Mouse (Mus musculus) left cerebral cortex, adult 18-20 months (tissue): Measurements from ENCODE around the gene Shb. TPM values are rescaled to one million over a fixed set of nuclear protein-coding genes. Genes with fewer than 3 reads are reported as not detected.
A peak's percentile ranks its signal among the peaks of the same experiment; 100 is the strongest.

Experiments
- DNase-seq, 2 experiments: peaks; one replicate each; pipeline ENCODE4 v3.0.0; 2021 to 2022; ENCODE audit warnings: low spot score in 2 of 2, mixed read lengths in 1 of 2
- total RNA-seq, 2 experiments: library from RNA; stranded (reverse); gene quantifications; 2 replicates each; pipeline ENCODE4 v1.2.3; 2021

Shb gene
- total RNA-seq, 2 experiments from 2014 or later: 8.3 to 12.9 TPM

- no peak for DNase-seq
Observed at GRCm38 (mm10) chr4:45485024-45485423, 47.2 kb downstream of the Shb start.

- no peak for DNase-seq
Observed at GRCm38 (mm10) chr4:45483271-45484245, 48.7 kb downstream of the Shb start.

GRCm38 (mm10) chr4:45482271-45482670 lies 50.0 kb downstream of the Shb start:
- DNase-seq: no peak

DNA sequence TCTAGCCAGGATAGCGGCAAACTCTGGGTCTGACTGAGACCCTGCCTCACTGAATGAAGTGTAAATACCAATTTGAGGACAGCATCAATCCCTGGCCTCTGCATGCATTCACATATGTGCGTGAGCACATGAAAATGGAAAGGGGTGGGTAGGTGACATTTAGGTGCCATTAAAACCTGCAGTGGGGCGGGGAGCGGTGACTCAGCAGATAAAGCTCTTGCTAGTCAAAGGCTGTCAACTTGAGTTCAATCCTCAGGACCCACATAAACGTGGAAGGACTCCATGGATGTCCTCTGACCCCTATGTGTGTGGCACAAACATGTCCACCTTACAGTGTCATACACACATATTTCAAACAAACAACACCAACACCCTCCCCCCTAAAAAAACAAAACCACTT lies 50.8 kb downstream of the Shb start:
- DNase-seq: no peak

GRCm38 (mm10) chr4:45480595-45480994 lies 51.7 kb downstream of the Shb start:
- no peak for DNase-seq

GRCm38 (mm10) chr4:45479433-45479832 lies 52.8 kb downstream of the Shb start:
- DNase-seq: no peak

- peak in 1 of 2 experiments; percentile 24 for DNase-seq
Observed at GRCm38 (mm10) chr4:45478178-45478577, 54.1 kb downstream of the Shb start.

DNA sequence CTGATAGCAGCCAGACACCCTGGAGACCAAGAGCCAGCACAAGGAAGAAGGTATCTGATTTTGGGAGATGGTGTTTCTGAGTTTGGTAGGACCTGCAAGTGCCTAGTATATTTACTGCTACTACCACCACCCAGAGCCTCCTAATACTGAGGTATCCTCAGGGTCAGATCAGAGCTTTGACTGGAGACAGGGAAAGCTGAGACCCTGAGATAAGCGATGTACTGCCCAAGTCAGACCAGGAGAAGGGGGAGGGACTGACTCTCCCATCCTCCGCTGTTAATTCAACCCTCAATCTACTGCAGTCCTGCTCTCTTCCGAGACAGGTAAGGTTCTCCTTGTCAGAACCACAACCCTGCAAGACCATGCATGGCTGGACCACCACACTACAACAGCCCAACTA lies 55.2 kb downstream of the Shb start:
- no peak for DNase-seq

GRCm38 (mm10) chr4:45474832-45475231 lies 57.4 kb downstream of the Shb start:
- no peak for DNase-seq

GRCm38 (mm10) chr4:45474131-45474530 lies 58.1 kb downstream of the Shb start:
- DNase-seq: no peak

- peak; percentile 78 to 83 for DNase-seq
Observed at GRCm38 (mm10) chr4:45473129-45473528, 59.1 kb downstream of the Shb start.

DNA sequence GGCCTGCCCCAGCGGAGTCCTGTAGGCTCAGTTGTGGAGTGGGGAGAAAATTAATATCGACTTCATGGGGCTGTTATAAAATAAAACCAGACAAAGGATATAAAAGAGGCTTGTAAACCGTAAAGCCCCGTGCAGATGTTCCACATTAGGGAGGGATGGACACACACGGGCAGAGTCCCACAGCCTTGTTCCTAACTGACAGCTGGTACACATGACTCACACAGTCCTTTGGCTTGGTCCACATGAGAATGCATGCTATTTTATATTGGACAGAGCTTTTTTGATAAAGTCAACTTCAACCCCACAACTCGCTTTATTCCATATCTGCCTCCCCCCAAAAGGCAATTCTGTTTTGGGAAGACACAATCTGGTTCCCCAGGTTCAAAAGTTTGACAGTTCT lies 59.6 kb downstream of the Shb start:
- no peak for DNase-seq

- peak; percentile 38 to 64 for DNase-seq
Observed at GRCm38 (mm10) chr4:45471654-45472556, 60.4 kb downstream of the Shb start.

DNA sequence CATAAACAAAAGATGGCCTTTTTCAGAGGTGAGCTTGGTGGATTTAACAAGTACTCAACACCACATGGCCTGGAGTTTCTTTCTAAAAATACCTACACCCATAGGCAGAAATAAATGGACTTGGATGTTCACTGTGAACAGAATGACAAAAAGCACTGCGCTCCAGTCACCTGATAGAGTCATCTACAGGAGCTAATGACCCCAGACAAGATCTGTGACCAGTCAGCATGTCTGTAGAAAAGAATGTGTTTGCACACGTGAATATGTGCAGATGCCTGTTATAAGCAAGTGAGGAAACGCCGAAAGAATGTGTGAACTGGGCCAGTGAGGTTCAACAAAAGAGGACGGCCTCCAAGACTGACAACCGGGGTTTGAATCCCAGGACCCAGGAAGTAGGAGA lies 63.2 kb downstream of the Shb start:
- DNase-seq: no peak

DNA sequence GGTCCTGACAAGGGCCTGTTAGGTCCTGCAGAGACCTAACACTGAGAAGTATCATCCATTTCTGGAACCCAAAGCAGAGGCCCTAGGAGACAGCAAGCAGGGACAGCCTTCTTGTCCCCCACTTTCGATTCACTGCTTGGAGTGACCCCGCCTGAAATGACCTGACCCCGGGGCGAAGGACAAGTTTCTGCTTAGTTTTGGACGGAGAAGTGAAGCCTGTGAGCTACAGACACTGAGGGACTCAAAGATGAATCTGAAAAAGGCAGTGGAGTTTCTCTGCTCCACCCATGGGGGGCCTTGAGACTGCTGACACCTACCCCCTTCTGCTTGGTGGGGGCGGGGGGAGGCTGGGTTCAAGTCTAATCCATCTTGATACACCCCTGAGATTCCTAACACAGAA lies 63.8 kb downstream of the Shb start:
- DNase-seq: no peak

DNA sequence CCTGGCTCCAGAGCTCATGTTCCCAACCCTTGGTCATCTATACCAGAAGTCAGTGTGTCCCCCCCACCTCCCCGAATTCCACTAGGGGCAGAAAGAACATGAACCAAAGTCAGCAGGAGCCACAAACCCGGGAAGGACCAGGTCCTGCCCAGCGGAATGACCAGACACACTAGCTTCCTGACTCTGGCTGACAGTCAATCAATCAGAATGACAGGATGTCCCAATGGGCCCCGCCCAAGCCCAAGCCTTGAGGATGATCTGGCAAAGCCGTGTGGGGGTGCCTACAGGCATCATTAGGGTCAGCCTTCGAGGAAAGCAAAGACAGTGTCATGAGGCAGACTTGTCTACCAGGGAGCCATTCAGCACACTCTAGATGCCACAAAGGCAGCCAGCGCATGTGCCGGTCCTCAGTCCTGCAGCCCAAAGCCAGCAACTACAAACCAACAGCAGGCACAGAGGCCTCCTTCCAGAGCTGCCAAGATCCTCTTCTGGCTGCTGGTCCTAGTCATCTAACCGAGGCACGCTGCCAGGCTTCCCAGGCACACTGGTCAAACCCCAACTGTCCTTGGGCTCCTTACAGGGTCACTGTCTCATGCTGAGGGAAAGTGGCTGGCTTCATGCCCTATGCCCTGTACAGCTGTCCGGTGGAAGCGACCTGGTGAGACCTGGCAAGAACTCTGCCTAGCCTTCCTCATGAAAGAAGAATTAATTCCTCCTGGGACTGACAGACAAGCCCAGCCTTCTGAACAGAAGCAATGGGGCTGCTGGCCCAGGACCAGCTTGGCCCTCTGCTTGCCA lies 65.0 kb downstream of the Shb start:
- DNase-seq: peak in 1 of 2 experiments; percentile 26

DNA sequence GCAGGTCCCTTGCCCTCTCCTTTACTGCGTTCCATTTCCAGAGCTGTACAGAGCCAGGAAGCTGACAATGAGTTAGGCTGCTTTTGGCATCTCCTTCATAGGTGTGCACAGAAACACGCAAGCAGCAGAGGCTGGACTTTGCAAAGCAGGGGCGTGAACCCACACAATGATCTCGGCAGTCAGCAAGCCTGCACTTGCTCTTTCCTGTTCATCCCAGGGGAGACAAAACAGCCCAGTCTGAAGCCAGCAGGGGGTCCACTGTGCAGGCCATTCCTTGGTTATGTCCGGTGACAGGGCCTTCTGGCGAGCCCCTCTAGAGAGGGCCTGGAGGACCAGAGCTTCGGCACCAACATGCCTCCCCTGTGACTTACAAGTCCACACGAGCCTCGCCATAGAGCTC lies 67.3 kb downstream of the Shb start:
- no peak for DNase-seq

- DNase-seq: no peak
Observed at GRCm38 (mm10) chr4:45464528-45464927, 67.7 kb downstream of the Shb start.

DNA sequence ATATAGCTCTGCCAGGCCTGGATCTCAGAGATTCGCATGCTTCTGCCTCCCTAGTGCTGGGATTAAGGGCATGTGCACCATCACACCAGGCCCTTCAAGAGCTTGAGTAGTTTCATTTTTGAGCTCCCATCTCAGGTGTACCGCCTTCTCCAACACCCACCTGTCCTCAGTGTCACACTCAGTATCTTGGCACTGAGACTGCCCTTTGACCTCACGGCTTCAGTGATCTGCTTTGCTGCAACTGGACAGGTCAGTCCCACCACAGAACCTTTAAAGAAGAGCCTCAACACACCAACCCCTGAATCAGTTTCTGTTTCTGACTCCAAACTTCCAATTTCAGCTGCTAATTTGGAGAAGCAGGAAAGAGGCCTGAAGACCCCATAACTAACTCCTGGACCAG lies 68.1 kb downstream of the Shb start:
- no peak for DNase-seq

DNA sequence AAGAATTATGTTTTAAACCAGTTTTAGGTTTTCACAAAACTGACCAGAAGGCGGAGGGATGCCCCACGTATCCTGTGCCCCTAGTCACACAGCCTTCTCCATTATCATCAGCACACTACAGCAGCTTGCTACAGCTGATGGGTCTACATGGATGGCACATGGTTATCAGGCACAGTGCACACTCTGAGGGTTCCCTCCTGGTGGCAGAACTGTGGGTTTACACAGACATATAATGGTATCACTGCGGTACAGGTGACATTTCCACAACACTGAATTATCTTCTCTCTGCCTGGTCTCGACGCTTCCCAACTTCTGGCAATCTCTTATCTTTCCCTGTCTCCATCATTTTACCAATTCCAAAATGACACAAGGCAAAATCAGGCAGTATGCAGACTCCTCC lies 69.6 kb downstream of the Shb start:
- no peak for DNase-seq

DNA sequence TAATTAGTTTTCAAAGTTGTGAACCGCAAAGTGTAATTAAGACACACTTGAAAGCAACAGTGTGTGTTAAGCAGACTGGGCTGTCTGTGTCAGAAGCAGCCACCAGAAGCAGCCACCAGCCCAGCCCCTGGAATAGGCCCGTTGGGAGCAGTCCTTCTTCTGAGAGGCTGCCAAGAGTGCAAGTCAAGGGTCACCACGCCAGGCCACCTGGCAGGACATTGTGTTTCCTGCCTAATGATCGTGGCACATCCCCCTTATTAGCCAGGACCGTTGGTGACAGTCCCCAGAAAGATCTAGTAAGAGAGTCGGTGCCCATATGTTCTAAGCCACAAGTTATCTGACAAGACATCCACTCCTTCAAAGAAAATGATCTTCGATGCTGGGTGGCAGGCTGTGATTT lies 70.6 kb downstream of the Shb start:
- no peak for DNase-seq
